1 mouse cellular context compared by ENCODE assay signal in genomic region chr11:55113209-55113860, GRCm38 (mm10).
TF ChIP-seq lines count a peak whose summit lies in the region.

No protein-coding gene starts in this region.

TF ChIP-seq in MEL, 35 proteins besides CTCF, POLR2A, EP300 and RAD21 (continued from another document):
- TF ChIP-seq TCF12 (IDR thresholded peaks at IDR 0.05; ENCODE audit: low read depth, low read length) (peak; percentile 60; the same call in 1 of the 2 replicates), SIN3A (IDR thresholded peaks at IDR 0.05; ENCODE audit: low read length) (peak; percentile 94), MYB (IDR thresholded peaks at IDR 0.05; ENCODE audit: low read depth, low read length) (no peak), NELFE (IDR thresholded peaks at IDR 0.05; ENCODE audit: low read depth, low read length) (peak; percentile 87), ELF1 (IDR thresholded peaks at IDR 0.05; ENCODE audit: low read depth, low read length) (peak; percentile 85), RCOR1 (IDR thresholded peaks at IDR 0.05; ENCODE audit: low read depth, low read length) (peak; percentile 53), USF2 (IDR thresholded peaks at IDR 0.05; ENCODE audit: borderline replicate concordance in 1 of 2, insufficient read depth in 1 of 2, low read depth in 1 of 2, low read length in 2 of 2) (peak in 1 of 2 experiments; percentile 15; a peak in 1 of 4 replicates), E2F4 (IDR thresholded peaks at IDR 0.05; ENCODE audit: borderline replicate concordance, low read depth, low read length) (no peak), NRF1 (IDR thresholded peaks at IDR 0.05; ENCODE audit: insufficient read depth, low read depth, low read length, poor library complexity, severe bottlenecking) (no peak), ZMIZ1 (IDR thresholded peaks at IDR 0.05; ENCODE audit: low read depth, low read length) (peak; percentile 88)
